Mouse (Mus musculus): ENCODE results near the gene Cadm2. TPM values are rescaled to one million over a fixed set of nuclear protein-coding genes. Genes with fewer than 3 reads are reported as not detected.

The Cadm2 gene
- polyA plus RNA-seq, 1 experiment = 0.04 TPM

DNA sequence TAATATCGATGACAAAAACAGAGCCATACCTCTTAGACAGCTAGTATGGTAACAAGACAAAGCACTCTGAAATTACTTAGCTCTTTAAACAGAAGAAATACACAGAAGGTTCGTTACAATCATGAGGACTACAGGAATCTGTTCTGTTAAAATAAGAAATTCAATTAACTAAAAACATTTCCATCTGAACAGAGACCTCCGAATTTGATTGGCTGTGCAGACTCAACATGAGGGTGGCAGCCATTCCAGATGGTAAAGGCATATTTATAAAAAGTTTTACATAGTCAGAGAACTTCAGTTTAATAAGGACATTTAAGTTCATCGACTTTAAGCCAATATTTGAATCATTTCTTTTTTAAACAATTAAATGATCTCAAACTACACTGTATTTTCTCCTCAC, 105.2 kb downstream of the Cadm2 start:
- no peak for TF ChIP-seq POLR2A (IDR thresholded peaks at IDR 0.05; ENCODE audit: low read depth, low read length)
- no peak overlapping the region for H3K27ac ChIP-seq (ENCODE audit: insufficient read depth, low read depth, low read length)
- H3K4me3 ChIP-seq (ENCODE audit: low read depth, low read length) = no peak overlapping the region
- H3K27me3 ChIP-seq (ENCODE audit: control insufficient read depth, insufficient read depth, low read length) = no peaks in the 10 kb centered on the region
- H3K36me3 ChIP-seq (ENCODE audit: control insufficient read depth, insufficient read depth, low read length) = no peaks in the 10 kb centered on the region
- 66% methylated on average over 4 of the region's 4 CpGs for WGBS
- no peaks in the 10 kb centered on the region for H3K4me1 ChIP-seq (ENCODE audit: control insufficient read depth, insufficient read depth, insufficient read length, low read length)

DNA sequence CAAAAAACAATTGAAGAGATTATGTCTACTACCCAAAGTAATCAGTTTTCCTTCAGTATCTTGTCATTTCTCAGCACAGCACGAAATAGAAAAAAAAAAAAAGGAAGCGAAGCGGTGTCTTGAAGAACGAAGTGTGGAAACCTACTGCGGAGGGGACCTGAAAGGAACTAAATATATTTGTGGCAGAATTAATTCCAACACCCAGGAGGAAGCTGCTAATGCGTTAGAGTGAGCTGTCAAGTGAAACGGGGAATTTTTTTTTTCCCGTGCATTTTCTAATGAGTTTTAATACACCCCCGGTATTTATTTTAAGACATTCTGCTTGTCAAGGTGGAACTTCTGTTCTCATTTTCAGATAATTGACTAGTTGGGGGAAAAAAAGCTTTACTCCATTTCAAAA, 111.6 kb downstream of the Cadm2 start:
- TF ChIP-seq POLR2A (IDR thresholded peaks at IDR 0.05; ENCODE audit: low read depth, low read length) (no peak), CTCF (IDR thresholded peaks at IDR 0.05; ENCODE audit: extremely low read depth, insufficient read length, insufficient replicate concordance, low read depth, low read length) (no peak)
- 87% methylated on average over 9 of the region's 9 CpGs for WGBS
- H3K27me3 ChIP-seq (ENCODE audit: control insufficient read depth, insufficient read depth, low read length) = no peaks in the 10 kb centered on the region
- no peak overlapping the region for H3K4me3 ChIP-seq (ENCODE audit: low read depth, low read length)
- H3K27ac ChIP-seq (ENCODE audit: insufficient read depth, low read depth, low read length) = no peak overlapping the region
- no peaks in the 10 kb centered on the region for H3K36me3 ChIP-seq (ENCODE audit: control insufficient read depth, insufficient read depth, low read length)
- no peaks in the 10 kb centered on the region for H3K4me1 ChIP-seq (ENCODE audit: control insufficient read depth, insufficient read depth, insufficient read length, low read length)

- WGBS = 85% methylated on average over 7 of the region's 7 CpGs
- no peak overlapping the region for H3K27ac ChIP-seq (ENCODE audit: insufficient read depth, low read depth, low read length)
- H3K27me3 ChIP-seq (ENCODE audit: control insufficient read depth, insufficient read depth, low read length) = no peaks in the 10 kb centered on the region
These were observed 138.2 kb downstream of the Cadm2 start for GRCm38 (mm10) chr16:67482542-67482941.

DNA sequence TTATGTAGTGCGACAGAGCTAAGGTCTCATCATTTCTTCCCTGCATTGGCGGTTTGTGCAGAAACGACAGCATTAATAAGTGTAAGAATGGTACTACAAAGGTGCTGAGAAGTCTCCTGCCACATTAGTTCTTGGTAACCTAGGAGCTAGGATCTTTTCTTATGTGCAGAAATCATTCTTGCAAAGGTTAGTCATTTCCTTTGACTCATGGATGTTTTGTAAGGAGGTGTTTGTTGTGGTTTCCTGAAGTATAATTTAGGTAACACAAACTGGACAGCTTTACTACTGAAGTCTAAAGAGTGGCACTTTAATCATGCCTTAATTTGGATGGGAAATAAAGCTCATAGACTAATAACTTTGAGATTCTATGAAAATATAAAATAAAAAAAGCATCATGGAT, 153.7 kb downstream of the Cadm2 start:
- TF ChIP-seq CTCF (IDR thresholded peaks at IDR 0.05; ENCODE audit: extremely low read depth, insufficient read length, insufficient replicate concordance, low read depth, low read length) (no peak), POLR2A (IDR thresholded peaks at IDR 0.05; ENCODE audit: low read depth, low read length) (no peak)
- H3K27ac ChIP-seq (ENCODE audit: insufficient read depth, low read depth, low read length) = no peak overlapping the region
- WGBS = 91% methylated on average over 3 of the region's 3 CpGs
- no peaks in the 10 kb centered on the region for H3K36me3 ChIP-seq (ENCODE audit: control insufficient read depth, insufficient read depth, low read length)
- H3K27me3 ChIP-seq (ENCODE audit: control insufficient read depth, insufficient read depth, low read length) = no peaks in the 10 kb centered on the region
- no peaks in the 10 kb centered on the region for H3K4me1 ChIP-seq (ENCODE audit: control insufficient read depth, insufficient read depth, insufficient read length, low read length)
- H3K4me3 ChIP-seq (ENCODE audit: low read depth, low read length) = no peak overlapping the region

More at GRCm38 (mm10) chr16:67482542-67482941, 138.2 kb downstream of the Cadm2 start:
- TF ChIP-seq CTCF (IDR thresholded peaks at IDR 0.05; ENCODE audit: extremely low read depth, insufficient read length, insufficient replicate concordance, low read depth, low read length) (no peak), POLR2A (IDR thresholded peaks at IDR 0.05; ENCODE audit: low read depth, low read length) (no peak)
- Histone ChIP-seq H3K36me3 (ENCODE audit: control insufficient read depth, insufficient read depth, low read length) (no peaks in the 10 kb centered on the region), H3K4me3 (ENCODE audit: low read depth, low read length) (no peak overlapping the region), H3K4me1 (ENCODE audit: control insufficient read depth, insufficient read depth, insufficient read length, low read length) (no peaks in the 10 kb centered on the region)

GRCm38 (mm10) chr16:67436301-67436700, 184.4 kb downstream of the Cadm2 start:
- 78% methylated on average over 4 of the region's 4 CpGs for WGBS
- Histone ChIP-seq H3K4me3 (ENCODE audit: low read depth, low read length) (no peak overlapping the region), H3K4me1 (ENCODE audit: control insufficient read depth, insufficient read depth, insufficient read length, low read length) (no peaks in the 10 kb centered on the region), H3K27ac (ENCODE audit: insufficient read depth, low read depth, low read length) (no peak overlapping the region), H3K36me3 (ENCODE audit: control insufficient read depth, insufficient read depth, low read length) (no peaks in the 10 kb centered on the region), H3K27me3 (ENCODE audit: control insufficient read depth, insufficient read depth, low read length) (no peaks in the 10 kb centered on the region)
- TF ChIP-seq CTCF (IDR thresholded peaks at IDR 0.05; ENCODE audit: extremely low read depth, insufficient read length, insufficient replicate concordance, low read depth, low read length) (no peak), POLR2A (IDR thresholded peaks at IDR 0.05; ENCODE audit: low read depth, low read length) (no peak)

GRCm38 (mm10) chr16:67425371-67425770, 195.3 kb downstream of the Cadm2 start:
- Histone ChIP-seq H3K36me3 (ENCODE audit: control insufficient read depth, insufficient read depth, low read length) (no peaks in the 10 kb centered on the region), H3K27me3 (ENCODE audit: control insufficient read depth, insufficient read depth, low read length) (no peaks in the 10 kb centered on the region), H3K4me1 (ENCODE audit: control insufficient read depth, insufficient read depth, insufficient read length, low read length) (no peaks in the 10 kb centered on the region), H3K27ac (ENCODE audit: insufficient read depth, low read depth, low read length) (no peak overlapping the region), H3K4me3 (ENCODE audit: low read depth, low read length) (no peak overlapping the region)
- TF ChIP-seq POLR2A (IDR thresholded peaks at IDR 0.05; ENCODE audit: low read depth, low read length) = no peak
- TF ChIP-seq CTCF (IDR thresholded peaks at IDR 0.05; ENCODE audit: extremely low read depth, insufficient read length, insufficient replicate concordance, low read depth, low read length) = no peak
- WGBS = 75% methylated on average over 1 of the region's 1 CpGs

DNA sequence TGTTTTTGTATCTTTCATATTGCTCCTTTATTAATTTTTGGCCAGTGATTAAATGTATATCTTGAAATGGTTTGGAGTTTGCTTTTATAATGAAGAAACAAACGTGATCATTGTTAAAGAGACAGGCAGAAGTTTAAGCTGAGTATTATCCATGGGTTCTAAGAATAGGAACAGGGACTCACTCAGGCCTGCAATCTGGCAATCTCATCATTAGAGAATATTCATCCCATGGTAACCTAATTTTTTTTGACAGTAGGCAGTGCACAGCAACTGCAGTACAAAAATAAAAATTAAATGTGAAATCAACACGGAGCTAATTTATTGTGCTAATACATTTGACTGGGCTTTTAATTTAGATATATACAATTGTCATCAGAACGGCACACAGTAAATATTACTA, 209.8 kb downstream of the Cadm2 start:
- WGBS = 63% methylated on average over 3 of the region's 3 CpGs
- Histone ChIP-seq H3K36me3 (ENCODE audit: control insufficient read depth, insufficient read depth, low read length) (no peaks in the 10 kb centered on the region), H3K4me1 (ENCODE audit: control insufficient read depth, insufficient read depth, insufficient read length, low read length) (no peaks in the 10 kb centered on the region), H3K27me3 (ENCODE audit: control insufficient read depth, insufficient read depth, low read length) (no peaks in the 10 kb centered on the region), H3K4me3 (ENCODE audit: low read depth, low read length) (no peak overlapping the region), H3K27ac (ENCODE audit: insufficient read depth, low read depth, low read length) (no peak overlapping the region)
- TF ChIP-seq CTCF (IDR thresholded peaks at IDR 0.05; ENCODE audit: extremely low read depth, insufficient read length, insufficient replicate concordance, low read depth, low read length) = no peak

DNA sequence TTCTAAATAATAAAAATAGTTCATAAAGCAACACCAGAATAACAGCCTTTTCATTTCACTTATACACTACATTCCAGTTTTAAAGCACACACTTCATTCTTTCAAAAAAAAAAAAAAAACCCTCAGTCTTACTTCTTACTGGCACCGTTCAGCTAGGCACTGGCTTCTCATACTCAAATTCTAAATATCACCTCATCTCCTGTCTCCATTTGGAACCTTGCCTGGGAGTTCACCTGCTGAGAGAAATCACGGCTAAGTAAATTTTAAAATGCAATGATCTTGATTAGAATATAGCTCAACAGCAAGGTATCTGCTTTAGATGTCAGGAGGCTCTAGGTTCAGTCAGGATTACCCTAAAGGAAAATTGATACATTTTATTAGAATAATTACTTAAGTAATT, 210.2 kb downstream of the Cadm2 start:
- Histone ChIP-seq H3K27ac (ENCODE audit: insufficient read depth, low read depth, low read length) (no peak overlapping the region), H3K36me3 (ENCODE audit: control insufficient read depth, insufficient read depth, low read length) (no peaks in the 10 kb centered on the region), H3K4me1 (ENCODE audit: control insufficient read depth, insufficient read depth, insufficient read length, low read length) (no peaks in the 10 kb centered on the region), H3K27me3 (ENCODE audit: control insufficient read depth, insufficient read depth, low read length) (no peaks in the 10 kb centered on the region), H3K4me3 (ENCODE audit: low read depth, low read length) (no peak overlapping the region)
- WGBS = 63% methylated on average over 2 of the region's 2 CpGs
- TF ChIP-seq CTCF (IDR thresholded peaks at IDR 0.05; ENCODE audit: extremely low read depth, insufficient read length, insufficient replicate concordance, low read depth, low read length) (no peak), POLR2A (IDR thresholded peaks at IDR 0.05; ENCODE audit: low read depth, low read length) (no peak)

Data from small intestine, adult 2 months (tissue).